Mouse (Mus musculus): ENCODE results near the gene Fam83e. TPM values are rescaled to one million over a fixed set of nuclear protein-coding genes. Genes with fewer than 3 reads are reported as not detected.

Fam83e gene
- total and polyA plus RNA-seq, 3 experiments: 0.43 to 1.0 TPM; not detected in 1

GRCm38 (mm10) chr7:45704046-45704559 lies 16.9 kb upstream of the Fam83e start (continued):
- TF ChIP-seq ZKSCAN1 (IDR thresholded peaks at IDR 0.05; ENCODE audit: low read depth, low read length): no peak
- TF ChIP-seq CHD2 (IDR thresholded peaks at IDR 0.05; ENCODE audit: low read length): no peak
- no peak for TF ChIP-seq GABPA (IDR thresholded peaks at IDR 0.05; ENCODE audit: low read depth, low read length)

- H3K4me1 ChIP-seq (ENCODE audit: control insufficient read depth in 1 of 2, insufficient read depth in 2 of 2, low read length in 2 of 2): peaks cover 0 to 18% of the 10 kb centered on the region in 2 experiments; a peak in 2 of 4 replicates
- DNase-seq (ENCODE audit: low read depth, low spot score): peak; percentile 99
Observed at GRCm38 (mm10) chr7:45704730-45705442, 16.1 kb upstream of the Fam83e start, which contains the start of gene Dbp. Dbp (plus strand) TSS chr7:45705088.

DNA sequence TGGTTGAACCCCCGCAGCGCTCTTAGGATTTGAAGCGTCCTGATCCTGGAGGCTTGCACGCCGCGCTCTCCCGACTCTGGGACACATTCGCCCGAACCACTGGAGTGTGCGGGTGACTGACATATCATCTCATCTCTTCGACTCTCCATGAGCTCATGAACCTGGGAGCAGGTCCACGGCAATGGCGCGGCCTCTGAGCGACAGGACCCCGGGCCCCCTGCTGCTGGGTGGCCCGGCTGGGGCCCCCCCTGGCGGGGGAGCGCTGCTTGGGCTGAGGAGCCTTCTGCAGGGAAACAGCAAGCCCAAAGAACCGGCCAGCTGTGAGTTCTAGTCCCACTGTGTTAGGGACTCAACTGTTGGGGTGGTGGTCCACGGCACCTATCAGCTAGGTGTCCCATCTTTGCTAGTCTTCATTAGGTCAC lies 15.6 kb upstream of the Fam83e start:
- TF ChIP-seq NELFE (IDR thresholded peaks at IDR 0.05; ENCODE audit: low read depth, low read length): 0 out of 2 replicates have a peak, but pooled peaks have one; percentile 23
- TF ChIP-seq USF2 (IDR thresholded peaks at IDR 0.05; ENCODE audit: borderline replicate concordance in 1 of 2, insufficient read depth in 1 of 2, low read depth in 1 of 2, low read length in 2 of 2): no peak
- TF ChIP-seq MAZ (IDR thresholded peaks at IDR 0.05; ENCODE audit: low read depth, low read length): peak; percentile 25; the same call in 1 of the 2 replicates
- no peaks in the 10 kb centered on the region for H3K9me3 ChIP-seq (replicated peaks; ENCODE audit: insufficient read depth, low read length)
- no peak for DNase-seq (ENCODE audit: low read depth, low spot score)
- H3K9ac ChIP-seq (ENCODE audit: control insufficient read depth, low read depth, low read length, poor library complexity, severe bottlenecking): peak overlapping the region; percentile 98
- peaks cover 7% of the 10 kb centered on the region for H3K79me2 ChIP-seq (ENCODE audit: control insufficient read depth, insufficient read depth, low read length, poor library complexity)
- H3K4me1 ChIP-seq (ENCODE audit: control insufficient read depth in 1 of 2, insufficient read depth in 2 of 2, low read length in 2 of 2): peaks cover 0 to 14% of the 10 kb centered on the region in 2 experiments; a peak in 1 of 4 replicates
- H3K36me3 ChIP-seq (ENCODE audit: control insufficient read depth in 1 of 2, insufficient read depth in 2 of 2, low read length in 2 of 2): peaks cover 0 to 5% of the 10 kb centered on the region in 2 experiments; a peak in 2 of 4 replicates
- peak overlapping the region; percentile 82 to 85 for H3K4me3 ChIP-seq (ENCODE audit: control insufficient read depth in 1 of 2, insufficient read depth in 1 of 2, low read depth in 2 of 2, low read length in 2 of 2)
- H3K27me3 ChIP-seq (ENCODE audit: control insufficient read depth in 1 of 2, insufficient read depth in 2 of 2, low read length in 2 of 2): no peaks in the 10 kb centered on the region
- peak overlapping the region; percentile 73 for H3K27ac ChIP-seq (ENCODE audit: control insufficient read depth, low read depth, low read length)

More at GRCm38 (mm10) chr7:45704730-45705442, 16.1 kb upstream of the Fam83e start, which contains the start of gene Dbp:
- Histone ChIP-seq H3K9me3 (replicated peaks; ENCODE audit: insufficient read depth, low read length) (no peaks in the 10 kb centered on the region), H3K9ac (ENCODE audit: control insufficient read depth, low read depth, low read length, poor library complexity, severe bottlenecking) (peak within 1 kb of the TSS; percentile 98), H3K4me3 (ENCODE audit: control insufficient read depth in 1 of 2, insufficient read depth in 1 of 2, low read depth in 2 of 2, low read length in 2 of 2) (peak within 1 kb of the TSS; percentile 82 to 85), H3K27me3 (ENCODE audit: control insufficient read depth in 1 of 2, insufficient read depth in 2 of 2, low read length in 2 of 2) (peaks cover 0 to under 1% of the 10 kb centered on the region in 2 experiments; a peak in 1 of 4 replicates), H3K36me3 (ENCODE audit: control insufficient read depth in 1 of 2, insufficient read depth in 2 of 2, low read length in 2 of 2) (peaks cover 0 to 5% of the 10 kb centered on the region in 2 experiments; a peak in 2 of 4 replicates), H3K79me2 (ENCODE audit: control insufficient read depth, insufficient read depth, low read length, poor library complexity) (peaks cover 7% of the 10 kb centered on the region), H3K27ac (ENCODE audit: control insufficient read depth, low read depth, low read length) (peak within 1 kb of the TSS; percentile 82)
- 0 out of 2 replicates have a peak, but pooled peaks have one; percentile 21 for TF ChIP-seq ZMIZ1 (IDR thresholded peaks at IDR 0.05; ENCODE audit: low read depth, low read length)
- no peak for TF ChIP-seq MYB (IDR thresholded peaks at IDR 0.05; ENCODE audit: low read depth, low read length)
- no peak for TF ChIP-seq TBP (IDR thresholded peaks at IDR 0.05; ENCODE audit: low read depth, low read length)
- peak; percentile 97 for TF ChIP-seq SIN3A (IDR thresholded peaks at IDR 0.05; ENCODE audit: low read length)
- TF ChIP-seq ZKSCAN1 (IDR thresholded peaks at IDR 0.05; ENCODE audit: low read depth, low read length): no peak
- peak; percentile 42; the same call in 1 of the 2 replicates for TF ChIP-seq NRF1 (IDR thresholded peaks at IDR 0.05; ENCODE audit: insufficient read depth, low read depth, low read length, poor library complexity, severe bottlenecking)
- TF ChIP-seq HCFC1 (IDR thresholded peaks at IDR 0.05; ENCODE audit: low read depth, low read length): peak; percentile 81
- TF ChIP-seq GATA1 (IDR thresholded peaks at IDR 0.05; ENCODE audit: low read depth, low read length): no peak
- TF ChIP-seq MYC (IDR thresholded peaks at IDR 0.05; ENCODE audit: low read depth, low read length): peak; percentile 98
- peak; percentile 57 for TF ChIP-seq ETS1 (IDR thresholded peaks at IDR 0.05; ENCODE audit: low read depth, low read length)
- no peak for TF ChIP-seq POLR2AphosphoS5 (IDR thresholded peaks at IDR 0.05; ENCODE audit: borderline replicate concordance, low read depth, low read length)
- TF ChIP-seq USF1 (IDR thresholded peaks at IDR 0.05; ENCODE audit: low read depth, low read length): peak; percentile 87
- no peak for TF ChIP-seq SMC3 (IDR thresholded peaks at IDR 0.05; ENCODE audit: low read depth, low read length)
- peak; percentile 94 for TF ChIP-seq MXI1 (IDR thresholded peaks at IDR 0.05; ENCODE audit: low read depth, low read length)
- peak; percentile 94 for TF ChIP-seq ZNF384 (IDR thresholded peaks at IDR 0.05; ENCODE audit: low read depth, low read length)
- peak; percentile 98 for TF ChIP-seq MAX (IDR thresholded peaks at IDR 0.05; ENCODE audit: low read length)
- peak; percentile 83 for TF ChIP-seq BHLHE40 (IDR thresholded peaks at IDR 0.05; ENCODE audit: borderline replicate concordance, low read depth, low read length)
- peak; percentile 57 for TF ChIP-seq KAT2A (conservative IDR thresholded peaks at IDR 0.05; ENCODE audit: low read depth, low read length)
- TF ChIP-seq E2F4 (IDR thresholded peaks at IDR 0.05; ENCODE audit: borderline replicate concordance, low read depth, low read length): peak; percentile 77; the same call in 1 of the 2 replicates
- TF ChIP-seq POLR2A (IDR thresholded peaks at IDR 0.05; ENCODE audit: control insufficient read depth in 1 of 2, insufficient read depth in 1 of 2, low read depth in 1 of 2, low read length in 2 of 2, poor library complexity in 1 of 2): no peak
- peak; percentile 21; the same call in 1 of the 2 replicates for TF ChIP-seq NELFE (IDR thresholded peaks at IDR 0.05; ENCODE audit: low read depth, low read length)
- TF ChIP-seq JUND (IDR thresholded peaks at IDR 0.05; ENCODE audit: low read depth, low read length): no peak
- 0 out of 2 replicates have a peak, but pooled peaks have one; percentile 18 for TF ChIP-seq TCF12 (IDR thresholded peaks at IDR 0.05; ENCODE audit: low read depth, low read length)
- TF ChIP-seq CHD2 (IDR thresholded peaks at IDR 0.05; ENCODE audit: low read length): peak; percentile 73
- TF ChIP-seq MAZ (IDR thresholded peaks at IDR 0.05; ENCODE audit: low read depth, low read length): peak; percentile 98

All from MEL (cell line).